Mouse (Mus musculus): ENCODE measurements around the gene Slco1a5. TPM values are rescaled to one million over a fixed set of nuclear protein-coding genes. Genes with fewer than 3 reads are reported as not detected.

The Slco1a5 gene
- total and polyA plus RNA-seq, 3 experiments: not detected

GRCm38 (mm10) chr6:142347431-142348385 lies 24.9 kb upstream of the Slco1a5 start:
- Histone ChIP-seq H3K27me3 (replicated peaks) (no peaks in the 10 kb centered on the region), H3K9ac (ENCODE audit: insufficient read depth, low read depth) (no peak overlapping the region), H3K79me2 (replicated peaks; ENCODE audit: control insufficient read depth, extremely low read depth, insufficient read depth, poor library complexity, severe bottlenecking) (no peaks in the 10 kb centered on the region), H3K4me3 (replicated peaks in 1 of 3; ENCODE audit: low read depth in 2 of 3, low read length in 2 of 3, poor library complexity in 1 of 3) (no peak overlapping the region), H3K9me3 (replicated peaks; ENCODE audit: low read length) (no peaks in the 10 kb centered on the region), H3K36me3 (replicated peaks in 1 of 2; ENCODE audit: control insufficient read depth in 1 of 2, insufficient read depth in 1 of 2, low read length in 1 of 2) (peaks cover 32 to 48% of the 10 kb centered on the region in 2 experiments), H3K4me1 (ENCODE audit: control insufficient read depth in 1 of 2, insufficient read depth in 2 of 2) (peaks cover 4 to 17% of the 10 kb centered on the region in 2 experiments), H3K4me2 (ENCODE audit: insufficient read depth, low read depth, poor library complexity, severe bottlenecking) (no peak overlapping the region), H3K27ac (ENCODE audit: insufficient read depth, low read depth) (no peak overlapping the region)
- TF ChIP-seq ZC3H11A (IDR thresholded peaks at IDR 0.05; ENCODE audit: low read depth, low read length) (no peak), USF2 (conservative IDR thresholded peaks at IDR 0.05; ENCODE audit: low read depth, low read length) (no peak), BHLHE40 (IDR thresholded peaks at IDR 0.05; ENCODE audit: low read depth, low read length) (no peak), NRF1 (IDR thresholded peaks at IDR 0.05; ENCODE audit: low read depth, low read length) (no peak), IRF4 (IDR thresholded peaks at IDR 0.05; ENCODE audit: low read depth, low read length) (no peak), CHD2 (IDR thresholded peaks at IDR 0.05; ENCODE audit: low read length) (no peak), USF1 (IDR thresholded peaks at IDR 0.05; ENCODE audit: low read depth, low read length) (no peak)
- dilution Hi-C loops (cut with MboI; ENCODE audit: extremely low pct_ligation_motif_present, extremely low pct_unique_long_range_greater_than_20kb, low sequenced_read_pairs): no loop called here
- no peak for DNase-seq (ENCODE audit: extremely low read depth)
- in situ Hi-C loops (cut with MboI; ENCODE audit: low pct_ligation_motif_present, low pct_unique_long_range_greater_than_20kb, low sequenced_read_pairs): loop anchor here (25.0 kb wide), 1 partner anchor 165 kb away; the partner anchor contains the start of gene Ldhb

- peak; percentile 12 for DNase-seq (ENCODE audit: extremely low read depth)
- Histone ChIP-seq H3K4me2 (ENCODE audit: insufficient read depth, low read depth, poor library complexity, severe bottlenecking) (peak overlapping the region; percentile 97), H3K9me3 (replicated peaks; ENCODE audit: low read length) (no peaks in the 10 kb centered on the region), H3K4me1 (ENCODE audit: control insufficient read depth in 1 of 2, insufficient read depth in 2 of 2) (peaks cover 4 to 17% of the 10 kb centered on the region in 2 experiments), H3K36me3 (replicated peaks in 1 of 2; ENCODE audit: control insufficient read depth in 1 of 2, insufficient read depth in 1 of 2, low read length in 1 of 2) (peaks cover 21 to 38% of the 10 kb centered on the region in 2 experiments), H3K27me3 (replicated peaks) (no peaks in the 10 kb centered on the region), H3K9ac (ENCODE audit: insufficient read depth, low read depth) (peak overlapping the region; percentile 62), H3K27ac (ENCODE audit: insufficient read depth, low read depth) (no peak overlapping the region), H3K79me2 (replicated peaks; ENCODE audit: control insufficient read depth, extremely low read depth, insufficient read depth, poor library complexity, severe bottlenecking) (no peaks in the 10 kb centered on the region), H3K4me3 (replicated peaks in 1 of 3; ENCODE audit: low read depth in 2 of 3, low read length in 2 of 3, poor library complexity in 1 of 3) (peak overlapping the region; percentile 71 to 81 (median 73))
- in situ Hi-C loops (cut with MboI; ENCODE audit: low pct_ligation_motif_present, low pct_unique_long_range_greater_than_20kb, low sequenced_read_pairs) (loop anchor here (25.0 kb wide), 1 partner anchor 166 kb away; the partner anchor contains the start of gene Ldhb), dilution Hi-C loops (cut with MboI; ENCODE audit: extremely low pct_ligation_motif_present, extremely low pct_unique_long_range_greater_than_20kb, low sequenced_read_pairs) (no loop called here)
- TF ChIP-seq ZKSCAN1 (IDR thresholded peaks at IDR 0.05; ENCODE audit: borderline replicate concordance, low read depth, low read length) (no peak), ZC3H11A (IDR thresholded peaks at IDR 0.05; ENCODE audit: low read depth, low read length) (no peak), RAD21 (IDR thresholded peaks at IDR 0.05; ENCODE audit: low read depth, low read length) (no peak), E2F4 (IDR thresholded peaks at IDR 0.05; ENCODE audit: insufficient replicate concordance, low read depth, low read length) (no peak), CHD1 (IDR thresholded peaks at IDR 0.05; ENCODE audit: low read depth, low read length) (no peak), MAX (IDR thresholded peaks at IDR 0.05; ENCODE audit: low read length) (no peak), MAZ (IDR thresholded peaks at IDR 0.05; ENCODE audit: low read depth, low read length) (no peak), KAT2A (IDR thresholded peaks at IDR 0.05; ENCODE audit: insufficient replicate concordance, low read length) (no peak), USF2 (conservative IDR thresholded peaks at IDR 0.05; ENCODE audit: low read depth, low read length) (no peak), TCF12 (IDR thresholded peaks at IDR 0.05; ENCODE audit: low read depth, low read length) (no peak), SMC3 (IDR thresholded peaks at IDR 0.05; ENCODE audit: low read depth, low read length) (no peak), ZMIZ1 (IDR thresholded peaks at IDR 0.05; ENCODE audit: low read depth, low read length) (no peak), USF1 (IDR thresholded peaks at IDR 0.05; ENCODE audit: low read depth, low read length) (no peak), IRF4 (IDR thresholded peaks at IDR 0.05; ENCODE audit: low read depth, low read length) (no peak), SIN3A (IDR thresholded peaks at IDR 0.05; ENCODE audit: low read length) (no peak), MEF2A (IDR thresholded peaks at IDR 0.05; ENCODE audit: borderline replicate concordance, low read depth, low read length) (no peak), JUN (IDR thresholded peaks at IDR 0.05; ENCODE audit: insufficient read depth, low read depth, low read length) (no peak), MYC (IDR thresholded peaks at IDR 0.05; ENCODE audit: low read depth, low read length) (no peak), NRF1 (IDR thresholded peaks at IDR 0.05; ENCODE audit: low read depth, low read length) (no peak), EP300 (IDR thresholded peaks at IDR 0.05; ENCODE audit: low read length) (no peak)
Observed at GRCm38 (mm10) chr6:142346181-142347110, 23.7 kb upstream of the Slco1a5 start.

Measured in CH12.LX (cell line).